Mouse (Mus musculus): ENCODE data around the gene Xirp1. TPM values are rescaled to one million over a fixed set of nuclear protein-coding genes. Genes with fewer than 3 reads are reported as not detected.

Gene Xirp1
- total and polyA plus RNA-seq, 3 experiments = not detected

DNA sequence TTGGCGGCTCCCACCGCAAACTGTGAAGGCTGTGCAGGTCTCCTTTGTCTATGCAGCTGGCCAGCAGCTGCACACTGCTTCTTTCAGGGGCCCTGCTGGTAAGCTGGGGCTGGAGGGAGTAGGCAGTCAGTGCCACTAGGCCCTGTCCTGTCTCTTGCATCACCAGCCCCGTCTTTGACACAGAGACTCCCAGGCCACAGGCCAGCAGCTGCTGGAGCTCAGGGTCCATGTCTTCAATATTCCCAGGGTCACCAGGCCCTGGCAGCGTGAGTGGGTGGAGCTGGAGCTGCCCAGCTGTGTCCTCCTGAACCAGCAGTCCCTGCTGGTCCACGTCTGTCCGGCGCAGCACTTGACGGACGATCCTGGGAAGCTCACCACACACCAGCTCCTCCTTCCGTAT, 6.4 kb downstream of the Xirp1 start:
- in situ Hi-C loops (cut with MboI; ENCODE audit: low pct_ligation_motif_present, low pct_unique_long_range_greater_than_20kb, low sequenced_read_pairs) = loop anchor here (5.0 kb wide), 1 partner anchor 50 kb away; no protein-coding TSS in a partner anchor
- Histone ChIP-seq H3K27ac (ENCODE audit: insufficient read depth, low read depth) (no peak overlapping the region), H3K9me3 (replicated peaks; ENCODE audit: low read length) (no peaks in the 10 kb centered on the region), H3K4me3 (replicated peaks in 1 of 3; ENCODE audit: low read depth in 2 of 3, low read length in 2 of 3, poor library complexity in 1 of 3) (no peak overlapping the region), H3K36me3 (replicated peaks in 1 of 2; ENCODE audit: control insufficient read depth in 1 of 2, insufficient read depth in 1 of 2, low read length in 1 of 2) (no peaks in the 10 kb centered on the region), H3K4me1 (ENCODE audit: control insufficient read depth in 1 of 2, insufficient read depth in 2 of 2) (peaks cover 2 to 26% of the 10 kb centered on the region in 2 experiments; a peak in 2 of 4 replicates), H3K9ac (ENCODE audit: insufficient read depth, low read depth) (no peak overlapping the region), H3K27me3 (replicated peaks) (peaks cover 84% of the 10 kb centered on the region), H3K79me2 (replicated peaks; ENCODE audit: control insufficient read depth, extremely low read depth, insufficient read depth, poor library complexity, severe bottlenecking) (no peaks in the 10 kb centered on the region), H3K4me2 (ENCODE audit: insufficient read depth, low read depth, poor library complexity, severe bottlenecking) (no peak overlapping the region)
- no peak for DNase-seq (ENCODE audit: extremely low read depth)
- dilution Hi-C loops (cut with MboI; ENCODE audit: extremely low pct_ligation_motif_present, extremely low pct_unique_long_range_greater_than_20kb, low sequenced_read_pairs) = no loop called here
- TF ChIP-seq SMC3 (IDR thresholded peaks at IDR 0.05; ENCODE audit: low read depth, low read length) (no peak), ELF1 (IDR thresholded peaks at IDR 0.05; ENCODE audit: low read depth, low read length) (no peak), MYC (IDR thresholded peaks at IDR 0.05; ENCODE audit: low read depth, low read length) (no peak), CTCF (conservative IDR thresholded peaks at IDR 0.05 in 1 of 2, IDR thresholded peaks at IDR 0.05 in 1 of 2; ENCODE audit: low read depth in 2 of 2, low read length in 2 of 2) (no peak), ETS1 (conservative IDR thresholded peaks at IDR 0.05; ENCODE audit: low read depth, low read length) (no peak), HCFC1 (IDR thresholded peaks at IDR 0.05; ENCODE audit: low read depth, low read length) (no peak), POLR2A (IDR thresholded peaks at IDR 0.05; ENCODE audit: low read depth, low read length) (no peak), ZNF384 (IDR thresholded peaks at IDR 0.05; ENCODE audit: low read depth, low read length) (no peak), RAD21 (IDR thresholded peaks at IDR 0.05; ENCODE audit: low read depth, low read length) (no peak), RCOR1 (conservative IDR thresholded peaks at IDR 0.05; ENCODE audit: low read depth, low read length) (no peak), MAFK (IDR thresholded peaks at IDR 0.05; ENCODE audit: insufficient replicate concordance, low read length) (no peak), UBTF (IDR thresholded peaks at IDR 0.05; ENCODE audit: low read depth, low read length) (no peak), BHLHE40 (IDR thresholded peaks at IDR 0.05; ENCODE audit: low read depth, low read length) (no peak), ZKSCAN1 (IDR thresholded peaks at IDR 0.05; ENCODE audit: borderline replicate concordance, low read depth, low read length) (no peak), IRF4 (IDR thresholded peaks at IDR 0.05; ENCODE audit: low read depth, low read length) (no peak), KAT2A (IDR thresholded peaks at IDR 0.05; ENCODE audit: insufficient replicate concordance, low read length) (no peak), TBP (conservative IDR thresholded peaks at IDR 0.05; ENCODE audit: low read depth, low read length) (no peak)

DNA sequence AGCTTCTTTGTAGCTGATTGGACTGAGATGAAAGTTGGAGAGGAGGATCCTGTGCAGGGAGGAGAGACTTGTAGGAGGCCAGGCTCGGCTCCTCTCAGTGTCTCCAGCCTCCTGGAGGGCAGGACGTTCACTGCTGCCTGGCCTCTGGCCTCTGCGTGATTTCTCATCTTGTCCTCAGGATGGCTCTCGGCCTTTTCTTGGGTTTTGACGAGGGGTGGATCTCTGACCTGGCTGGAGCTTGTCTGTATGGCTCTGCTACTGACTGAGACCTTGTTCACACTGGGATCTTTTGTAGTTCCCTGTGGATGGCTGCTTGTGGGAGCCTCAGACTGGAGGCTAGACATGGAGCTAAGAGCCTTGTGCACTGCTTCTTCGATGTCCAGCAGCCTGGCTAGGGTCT, 8.6 kb downstream of the Xirp1 start:
- dilution Hi-C loops (cut with MboI; ENCODE audit: extremely low pct_ligation_motif_present, extremely low pct_unique_long_range_greater_than_20kb, low sequenced_read_pairs) = no loop called here
- H3K9ac ChIP-seq (ENCODE audit: insufficient read depth, low read depth) = no peak overlapping the region
- no peaks in the 10 kb centered on the region for H3K36me3 ChIP-seq (replicated peaks in 1 of 2; ENCODE audit: control insufficient read depth in 1 of 2, insufficient read depth in 1 of 2, low read length in 1 of 2)
- no peak for DNase-seq (ENCODE audit: extremely low read depth)
- peaks cover 91% of the 10 kb centered on the region for H3K27me3 ChIP-seq (replicated peaks)
- H3K9me3 ChIP-seq (replicated peaks; ENCODE audit: low read length) = no peaks in the 10 kb centered on the region
- in situ Hi-C loops (cut with MboI; ENCODE audit: low pct_ligation_motif_present, low pct_unique_long_range_greater_than_20kb, low sequenced_read_pairs) = loop anchor here (5.0 kb wide), 1 partner anchor 48 kb away; no protein-coding TSS in a partner anchor
- no peak overlapping the region for H3K4me2 ChIP-seq (ENCODE audit: insufficient read depth, low read depth, poor library complexity, severe bottlenecking)
- H3K27ac ChIP-seq (ENCODE audit: insufficient read depth, low read depth) = no peak overlapping the region
- no peak overlapping the region for H3K4me3 ChIP-seq (replicated peaks in 1 of 3; ENCODE audit: low read depth in 2 of 3, low read length in 2 of 3, poor library complexity in 1 of 3)
- H3K79me2 ChIP-seq (replicated peaks; ENCODE audit: control insufficient read depth, extremely low read depth, insufficient read depth, poor library complexity, severe bottlenecking) = no peaks in the 10 kb centered on the region
- peaks cover 2 to 28% of the 10 kb centered on the region in 2 experiments; a peak in 2 of 4 replicates for H3K4me1 ChIP-seq (ENCODE audit: control insufficient read depth in 1 of 2, insufficient read depth in 2 of 2)
- TF ChIP-seq IRF4 (IDR thresholded peaks at IDR 0.05; ENCODE audit: low read depth, low read length) = no peak
- no peak for TF ChIP-seq RCOR1 (conservative IDR thresholded peaks at IDR 0.05; ENCODE audit: low read depth, low read length)
- no peak for TF ChIP-seq ZKSCAN1 (IDR thresholded peaks at IDR 0.05; ENCODE audit: borderline replicate concordance, low read depth, low read length)
- TF ChIP-seq MXI1 (IDR thresholded peaks at IDR 0.05; ENCODE audit: low read depth, low read length) = no peak
- no peak for TF ChIP-seq ZC3H11A (IDR thresholded peaks at IDR 0.05; ENCODE audit: low read depth, low read length)
- no peak for TF ChIP-seq MAZ (IDR thresholded peaks at IDR 0.05; ENCODE audit: low read depth, low read length)
- TF ChIP-seq E2F4 (IDR thresholded peaks at IDR 0.05; ENCODE audit: insufficient replicate concordance, low read depth, low read length) = no peak
- TF ChIP-seq HCFC1 (IDR thresholded peaks at IDR 0.05; ENCODE audit: low read depth, low read length) = no peak
